Mouse (Mus musculus): ENCODE measurements around the gene Gpr4.

DNA sequence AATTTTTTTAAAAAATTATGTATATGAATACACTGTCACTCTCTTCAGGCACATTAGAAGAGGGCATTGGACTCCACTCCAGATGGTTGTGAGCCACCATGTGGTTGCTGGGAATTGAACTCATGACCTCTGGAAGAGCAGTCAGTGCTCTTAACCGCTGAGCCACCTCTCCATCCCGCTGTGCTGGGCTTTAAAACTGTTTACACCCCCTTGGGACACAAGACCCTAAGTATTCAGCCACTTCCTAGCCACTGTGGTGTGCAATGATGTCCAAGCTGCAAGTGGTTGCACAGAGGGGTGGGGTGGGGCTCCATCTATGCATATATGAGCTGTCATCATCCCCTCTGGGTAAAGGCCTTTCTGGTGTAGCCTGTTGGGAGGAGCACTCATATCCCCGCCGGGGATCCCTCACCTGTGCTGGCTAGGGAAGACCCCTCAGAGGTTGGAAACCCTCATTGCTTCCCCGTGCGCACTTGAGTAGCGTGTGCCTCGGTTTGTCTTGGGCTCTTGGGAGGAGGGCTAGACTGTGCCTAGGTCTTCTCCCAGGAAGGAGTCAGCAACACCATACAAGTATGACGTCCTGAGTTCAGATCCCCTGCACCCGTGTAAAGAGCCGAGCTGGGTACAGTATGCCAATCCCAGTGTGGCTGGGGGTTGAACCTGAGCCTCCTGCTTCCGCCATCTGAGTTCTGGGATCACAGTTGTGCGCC is 4.0 kb upstream of the Gpr4 start:
- no peak for TF ChIP-seq CTCF (IDR thresholded peaks at IDR 0.05; ENCODE audit: borderline replicate concordance, control insufficient read depth, extremely low read depth, insufficient read depth, low read length, poor library complexity)
- TF ChIP-seq POLR2A (IDR thresholded peaks at IDR 0.05; ENCODE audit: control insufficient read depth, extremely low read depth, insufficient read depth, low read length, poor library complexity), result no peak

Measured in thymus, adult 2 months (tissue).